Mouse (Mus musculus) ES-E14 (cell line): Measurements from ENCODE around the gene Gjb3. TPM values are rescaled to one million over a fixed set of nuclear protein-coding genes. Genes with fewer than 3 reads are reported as not detected.

Experiments
- DNase-seq: peaks from one replicate; pipeline ENCODE4 v3.0.0-alpha.2; 2013; ENCODE audit warnings: low read depth, low spot score
- H3K27ac ChIP-seq: 2 replicates; pipeline ENCODE4 v1.5.1; 2012; ENCODE audit warnings: low read depth, mild to moderate bottlenecking, low read length, moderate library complexity, mixed read lengths; ENCODE audit not compliant: poor library complexity, insufficient read depth, severe bottlenecking
- H3K36me3 ChIP-seq: 2 replicates; pipeline ENCODE4 v1.6.1; 2012; ENCODE audit warnings: mild to moderate bottlenecking, low read length, moderate library complexity, mixed read lengths; ENCODE audit not compliant: control insufficient read depth, poor library complexity, insufficient read depth, severe bottlenecking
- H3K4me1 ChIP-seq, 2 experiments: fragments of 150-350 bp in 1 of 2; sonication (generic) in 1 of 2; 2 replicates each; pipeline ENCODE4 v1.6.1; 2012; ENCODE audit warnings: low read length in 2 of 2, mild to moderate bottlenecking in 1 of 2, mixed read lengths in 1 of 2; ENCODE audit not compliant: control insufficient read depth in 2 of 2, insufficient read depth in 2 of 2, poor library complexity in 1 of 2
- H3K4me3 ChIP-seq, 2 experiments: fragments of 150-350 bp in 1 of 2; sonication (generic) in 1 of 2; 2 replicates each; pipeline ENCODE4 v1.5.1; 2012; ENCODE audit warnings: low read length in 2 of 2, low read depth in 1 of 2, mild to moderate bottlenecking in 1 of 2, mixed read lengths in 1 of 2; ENCODE audit not compliant: insufficient read depth in 1 of 2, poor library complexity in 1 of 2, severe bottlenecking in 1 of 2
- H3K9ac ChIP-seq: 2 replicates; pipeline ENCODE4 v1.6.1; 2012; ENCODE audit warnings: low read depth, mild to moderate bottlenecking, low read length, mixed read lengths; ENCODE audit not compliant: poor library complexity, insufficient read depth, severe bottlenecking
- H3K9me3 ChIP-seq: fragments of 150-350 bp; sonication (generic); 2 replicates; pipeline ENCODE4 v1.6.1; 2012; ENCODE audit warnings: low read depth, mild to moderate bottlenecking, low read length; ENCODE audit not compliant: control insufficient read depth, insufficient read depth
- CHD2 ChIP-seq: IDR thresholded peaks from 2 replicates; pipeline ENCODE4 v1.6.1; 2014; ENCODE audit warnings: mild to moderate bottlenecking, low read depth, low read length, inconsistent platforms
- HCFC1 ChIP-seq: IDR thresholded peaks from 2 replicates; pipeline ENCODE4 v1.6.1; 2012; ENCODE audit warnings: low read length, inconsistent platforms, borderline replicate concordance; ENCODE audit not compliant: insufficient read depth
- MAFK ChIP-seq: IDR thresholded peaks from 2 replicates; pipeline ENCODE4 v1.6.1; 2014; ENCODE audit warnings: mild to moderate bottlenecking, low read depth, low read length, inconsistent platforms; ENCODE audit not compliant: insufficient read depth
- ZC3H11A ChIP-seq: IDR thresholded peaks from 2 replicates; pipeline ENCODE4 v1.6.1; 2012; ENCODE audit warnings: low read depth, mild to moderate bottlenecking, inconsistent platforms, low read length, borderline replicate concordance
- ZNF384 ChIP-seq: IDR thresholded peaks from 2 replicates; pipeline ENCODE4 v1.6.1; 2012; ENCODE audit warnings: low read depth, low read length, inconsistent platforms
- in situ Hi-C, 2 experiments: fragments of 600-800 bp; cut with MboI; formaldehyde crosslinking; loops; one replicate each; pipeline ENCODE4 v1.15.1; 2025; ENCODE audit warnings: low sequenced_read_pairs in 2 of 2, inconsistent platforms in 1 of 2; ENCODE audit not compliant: unreplicated experiment in 2 of 2
- total RNA-seq: library from RNA; depleted of rRNA; stranded (reverse); fragments of 300-350 nt; gene quantifications from 2 replicates; pipeline ENCODE4 v1.2.3, GENCODE M21; 2012

Gjb3 gene
- total RNA-seq, 1 experiment, result 80.5 TPM

- in situ Hi-C loops, result no loop called here
- no peaks in the 10 kb centered on the region for H3K9me3 ChIP-seq
- H3K4me3 ChIP-seq, result no peak overlapping the region
- no peak overlapping the region; the same call in 1 of the 2 replicates for H3K27ac ChIP-seq
- H3K4me1 ChIP-seq, result peaks cover 9 to 43% of the 10 kb centered on the region in 2 experiments; a peak in 3 of 4 replicates
- DNase-seq, result no peak
- TF ChIP-seq ZC3H11A (no peak), HCFC1 (no peak), MAFK (no peak), CHD2 (no peak), ZNF384 (no peak)
- H3K9ac ChIP-seq, result no peak overlapping the region
- H3K36me3 ChIP-seq, result peaks cover 18% of the 10 kb centered on the region
Measured at GRCm38 (mm10) chr4:127354506-127355485, 24.2 kb upstream of the Gjb3 start.

DNA sequence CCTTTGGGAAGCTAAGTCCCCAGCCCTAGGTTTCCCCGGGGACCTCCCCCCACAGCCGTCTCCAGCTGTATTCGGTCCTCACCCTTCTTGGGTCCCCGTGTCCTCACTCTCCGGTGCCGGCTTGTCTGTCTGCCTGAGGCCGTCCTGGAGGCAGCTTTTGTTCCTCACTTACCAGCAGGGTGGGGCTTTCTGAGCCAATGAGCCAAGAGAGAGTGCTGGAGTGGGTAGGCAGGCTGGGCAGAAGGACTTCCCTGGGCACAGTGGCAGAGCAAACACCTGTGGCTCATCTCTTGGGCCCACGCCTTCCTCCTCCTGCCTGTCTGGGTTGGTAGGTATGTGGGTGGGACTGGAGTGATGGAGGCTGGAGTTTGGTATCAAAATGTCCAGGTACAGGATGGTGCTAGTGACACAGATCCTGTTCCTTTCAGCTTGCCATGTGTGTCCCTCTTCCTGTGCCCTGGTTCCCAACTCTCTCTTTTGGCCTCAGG lies 23.4 kb upstream of the Gjb3 start, which contains the start of gene Gjb4:
TSS of gene Gjb4 (minus strand) at position 131 of the 488 bp plus-strand sequence.
- in situ Hi-C loops, result no loop called here
- H3K9me3 ChIP-seq, result no peaks in the 10 kb centered on the region
- no peak for DNase-seq
- H3K4me3 ChIP-seq, result no peak within 1 kb of the TSS
- no peak for TF ChIP-seq MAFK
- TF ChIP-seq HCFC1, result no peak
- no peak for TF ChIP-seq ZNF384
- no peak for TF ChIP-seq ZC3H11A
- no peak for TF ChIP-seq CHD2
- no peak within 1 kb of the TSS; the same call in 1 of the 2 replicates for H3K27ac ChIP-seq
- H3K9ac ChIP-seq, result peak within 1 kb of the TSS; percentile 41; the same call in 1 of the 2 replicates
- peaks cover 5 to 35% of the 10 kb centered on the region in 2 experiments; a peak in 2 of 4 replicates for H3K4me1 ChIP-seq
- H3K36me3 ChIP-seq, result peaks cover 18% of the 10 kb centered on the region

GRCm38 (mm10) chr4:127352594-127352993 lies 21.9 kb upstream of the Gjb3 start:
- Histone ChIP-seq H3K4me3 (no peak overlapping the region), H3K9me3 (no peaks in the 10 kb centered on the region), H3K27ac (no peak overlapping the region), H3K36me3 (peaks cover 18% of the 10 kb centered on the region), H3K4me1 (peaks cover 2 to 27% of the 10 kb centered on the region in 2 experiments; a peak in 2 of 4 replicates), H3K9ac (no peak overlapping the region)
- no peak for DNase-seq
- in situ Hi-C loops, result no loop called here
- no peak for TF ChIP-seq ZNF384
- TF ChIP-seq CHD2, result no peak
- no peak for TF ChIP-seq HCFC1
- no peak for TF ChIP-seq ZC3H11A
- TF ChIP-seq MAFK, result no peak

DNA sequence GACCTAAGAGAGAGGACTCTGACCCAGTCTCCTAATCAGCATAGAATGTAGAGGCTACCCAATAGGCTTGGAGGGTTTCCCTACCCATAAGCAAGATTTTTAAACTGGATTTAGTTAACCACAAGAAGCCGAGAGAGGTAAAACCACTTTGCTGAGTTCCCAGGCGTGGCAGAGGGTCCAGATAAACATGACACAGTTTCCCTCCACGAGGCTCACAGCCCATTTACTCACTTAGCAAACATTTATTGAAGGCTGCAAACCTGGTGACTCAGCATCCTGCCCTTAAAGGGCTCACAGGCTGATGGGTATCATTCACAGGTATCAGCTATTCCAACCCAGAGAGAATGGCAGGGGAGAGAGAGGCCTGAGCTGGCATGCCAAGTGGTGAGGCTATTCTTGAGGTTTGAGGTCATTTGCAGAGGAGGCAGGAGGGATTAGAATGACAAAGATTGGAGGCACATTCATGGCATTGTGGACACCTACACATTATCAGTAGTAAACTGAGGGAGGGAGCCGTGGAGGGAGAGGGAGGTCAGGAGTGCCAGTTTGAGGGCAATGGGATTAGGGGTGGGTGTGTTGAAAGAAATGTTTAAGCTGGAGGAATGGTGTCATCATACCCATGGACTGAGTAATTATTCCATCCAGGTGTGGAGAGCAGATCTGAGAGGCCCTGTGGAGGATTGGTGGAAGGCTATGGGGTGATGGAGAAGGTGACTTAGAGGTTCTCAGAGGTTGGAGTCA lies 19.1 kb upstream of the Gjb3 start:
- Histone ChIP-seq H3K4me3 (no peak overlapping the region), H3K9ac (no peak overlapping the region), H3K4me1 (peaks cover 7 to 29% of the 10 kb centered on the region in 2 experiments), H3K36me3 (peaks cover 5% of the 10 kb centered on the region), H3K9me3 (no peaks in the 10 kb centered on the region), H3K27ac (no peak overlapping the region)
- no peak for DNase-seq
- in situ Hi-C loops, result no loop called here
- TF ChIP-seq CHD2 (no peak), MAFK (no peak), ZNF384 (no peak), HCFC1 (no peak), ZC3H11A (no peak)
